Mouse (Mus musculus) ES-E14 (cell line): ENCODE data around the gene Lsm3.

ENCODE experiments used
- CHD2 ChIP-seq: IDR thresholded peaks from 2 replicates; pipeline ENCODE4 v1.6.1; 2014; ENCODE audit warnings: mild to moderate bottlenecking, low read depth, low read length, inconsistent platforms
- HCFC1 ChIP-seq: IDR thresholded peaks from 2 replicates; pipeline ENCODE4 v1.6.1; 2012; ENCODE audit warnings: low read length, inconsistent platforms, borderline replicate concordance; ENCODE audit not compliant: insufficient read depth
- MAFK ChIP-seq: IDR thresholded peaks from 2 replicates; pipeline ENCODE4 v1.6.1; 2014; ENCODE audit warnings: mild to moderate bottlenecking, low read depth, low read length, inconsistent platforms; ENCODE audit not compliant: insufficient read depth
- ZC3H11A ChIP-seq: IDR thresholded peaks from 2 replicates; pipeline ENCODE4 v1.6.1; 2012; ENCODE audit warnings: low read depth, mild to moderate bottlenecking, inconsistent platforms, low read length, borderline replicate concordance
- ZNF384 ChIP-seq: IDR thresholded peaks from 2 replicates; pipeline ENCODE4 v1.6.1; 2012; ENCODE audit warnings: low read depth, low read length, inconsistent platforms

- TF ChIP-seq HCFC1 (no peak), ZC3H11A (no peak), ZNF384 (no peak), MAFK (no peak), CHD2 (no peak)
These were observed 45.0 kb upstream of the Lsm3 start for GRCm38 (mm10) chr6:91470712-91471111.
